Mouse (Mus musculus) testis, adult 2 months (tissue): ENCODE results near the gene Dmwd. TPM values are rescaled to one million over a fixed set of nuclear protein-coding genes. Genes with fewer than 3 reads are reported as not detected.

Experiments
- H3K27ac ChIP-seq: fragments of 200-500 bp; 2 replicates; pipeline ENCODE4 v1.5.1; 2012; ENCODE audit warnings: low read depth, low read length; ENCODE audit not compliant: control insufficient read depth, insufficient read depth
- H3K27me3 ChIP-seq: fragments of 200-500 bp; 2 replicates; pipeline ENCODE4 v1.6.1; 2012; ENCODE audit warnings: mild to moderate bottlenecking, low read length, moderate library complexity; ENCODE audit not compliant: control insufficient read depth, insufficient read depth
- H3K36me3 ChIP-seq: fragments of 200-500 bp; 2 replicates; pipeline ENCODE4 v1.6.1; 2012; ENCODE audit warnings: mild to moderate bottlenecking, low read length; ENCODE audit not compliant: control insufficient read depth, insufficient read depth
- H3K4me1 ChIP-seq: fragments of 200-500 bp; 2 replicates; pipeline ENCODE4 v1.6.1; 2012; ENCODE audit warnings: low read length; ENCODE audit not compliant: control insufficient read depth, insufficient read depth
- H3K4me3 ChIP-seq: fragments of 200-500 bp; 2 replicates; pipeline ENCODE4 v1.5.1; 2012; ENCODE audit warnings: low read depth, mild to moderate bottlenecking, low read length, moderate library complexity, mixed read lengths; ENCODE audit not compliant: control insufficient read depth
- CTCF ChIP-seq: fragments of 200-500 bp; IDR thresholded peaks from 2 replicates; pipeline ENCODE4 v1.5.1; 2012; ENCODE audit warnings: low read depth, mild to moderate bottlenecking, inconsistent platforms, low read length, moderate library complexity; ENCODE audit not compliant: control insufficient read depth, insufficient read depth, insufficient replicate concordance
- POLR2A ChIP-seq: fragments of 200-500 bp; IDR thresholded peaks from 2 replicates; pipeline ENCODE4 v1.6.1; 2012; ENCODE audit warnings: low read depth, mild to moderate bottlenecking, inconsistent platforms, low read length, moderate library complexity; ENCODE audit not compliant: control insufficient read depth
- polyA plus RNA-seq: library from polyadenylated mRNA; depleted of rRNA; stranded (reverse); fragments of >200 nt; gene quantifications from 2 replicates; pipeline ENCODE4 v1.2.3, GENCODE M21; 2012

The Dmwd gene
- polyA plus RNA-seq, 1 experiment, result 83.7 TPM

GRCm38 (mm10) chr7:19048006-19048527 is 28.0 kb upstream of the Dmwd start:
- TF ChIP-seq POLR2A (no peak), CTCF (no peak)
- no peaks in the 10 kb centered on the region for H3K27me3 ChIP-seq
- no peak overlapping the region for H3K4me3 ChIP-seq
- no peak overlapping the region for H3K27ac ChIP-seq
- no peaks in the 10 kb centered on the region; the same call in 1 of the 2 replicates for H3K36me3 ChIP-seq
- peaks cover under 1% of the 10 kb centered on the region; the same call in 1 of the 2 replicates for H3K4me1 ChIP-seq

- TF ChIP-seq POLR2A, result no peak
- TF ChIP-seq CTCF, result no peak
- H3K27ac ChIP-seq, result no peak overlapping the region
- H3K4me3 ChIP-seq, result no peak overlapping the region
- H3K36me3 ChIP-seq, result no peaks in the 10 kb centered on the region
- peaks cover 10% of the 10 kb centered on the region for H3K4me1 ChIP-seq
- no peaks in the 10 kb centered on the region for H3K27me3 ChIP-seq
Observed at GRCm38 (mm10) chr7:19049252-19049651, 26.8 kb upstream of the Dmwd start.

GRCm38 (mm10) chr7:19050172-19050571 is 25.9 kb upstream of the Dmwd start:
- Histone ChIP-seq H3K27me3 (no peaks in the 10 kb centered on the region), H3K27ac (no peak overlapping the region), H3K36me3 (no peaks in the 10 kb centered on the region), H3K4me1 (peaks cover 12% of the 10 kb centered on the region), H3K4me3 (peak overlapping the region; percentile 32)
- no peak for TF ChIP-seq POLR2A
- TF ChIP-seq CTCF, result no peak

GRCm38 (mm10) chr7:19051161-19051560 is 24.9 kb upstream of the Dmwd start:
- Histone ChIP-seq H3K4me3 (peak overlapping the region; percentile 72), H3K27me3 (no peaks in the 10 kb centered on the region), H3K4me1 (peaks cover 13% of the 10 kb centered on the region), H3K36me3 (no peaks in the 10 kb centered on the region), H3K27ac (no peak overlapping the region)
- TF ChIP-seq POLR2A (no peak), CTCF (no peak)

GRCm38 (mm10) chr7:19052345-19053135 is 23.5 kb upstream of the Dmwd start:
- H3K27ac ChIP-seq, result peak overlapping the region; percentile 41; the same call in 1 of the 2 replicates
- peak overlapping the region; percentile 87 for H3K4me3 ChIP-seq
- TF ChIP-seq POLR2A, result peak; percentile 32; the same call in 1 of the 2 replicates
- TF ChIP-seq CTCF, result no peak
- peaks cover 13% of the 10 kb centered on the region for H3K4me1 ChIP-seq
- H3K36me3 ChIP-seq, result no peaks in the 10 kb centered on the region
- H3K27me3 ChIP-seq, result no peaks in the 10 kb centered on the region

GRCm38 (mm10) chr7:19053136-19053532 is 22.9 kb upstream of the Dmwd start:
- H3K36me3 ChIP-seq, result no peaks in the 10 kb centered on the region
- H3K27me3 ChIP-seq, result no peaks in the 10 kb centered on the region

GRCm38 (mm10) chr7:19054047-19054776 is 21.8 kb upstream of the Dmwd start, which contains the start of gene Rsph6a:
Gene Rsph6a (plus strand): TSS chr7:19054690.
- Histone ChIP-seq H3K27me3 (no peaks in the 10 kb centered on the region), H3K4me3 (peak within 1 kb of the TSS; percentile 87), H3K27ac (peak within 1 kb of the TSS; percentile 80), H3K4me1 (peaks cover 13% of the 10 kb centered on the region), H3K36me3 (no peaks in the 10 kb centered on the region)
- TF ChIP-seq CTCF (peak; percentile 46; the same call in 1 of the 2 replicates), POLR2A (peak; percentile 63; the same call in 1 of the 2 replicates)

More at GRCm38 (mm10) chr7:19053136-19053532, 22.9 kb upstream of the Dmwd start:
- TF ChIP-seq CTCF (no peak), POLR2A (no peak)
- H3K27ac ChIP-seq, result no peak overlapping the region
- H3K4me1 ChIP-seq, result peaks cover 13% of the 10 kb centered on the region
- H3K4me3 ChIP-seq, result peak overlapping the region; percentile 87
